Mouse (Mus musculus) C2C12 (cell line): ENCODE results near the gene Tbc1d22a. TPM values are rescaled to one million over a fixed set of nuclear protein-coding genes. Genes with fewer than 3 reads are reported as not detected.

Experiments
- H3K27me3 ChIP-seq: one replicate; pipeline ENCODE4 v1.6.1; 2011; ENCODE audit not compliant: control insufficient read depth, insufficient read depth, insufficient read length
- H3K36me3 ChIP-seq: one replicate; pipeline ENCODE4 v1.6.1; 2011; ENCODE audit not compliant: control insufficient read depth, insufficient read depth
- H3K4me3 ChIP-seq: one replicate; pipeline ENCODE4 v1.5.1; 2011; ENCODE audit warnings: mild to moderate bottlenecking, control low read depth; ENCODE audit not compliant: poor library complexity, insufficient read depth, severe bottlenecking
- H3K79me2 ChIP-seq: one replicate; pipeline ENCODE4 v1.6.1; 2011; ENCODE audit not compliant: control insufficient read depth, insufficient read depth
- H3K79me3 ChIP-seq: one replicate; pipeline ENCODE4 v1.6.1; 2011; ENCODE audit warnings: low read depth, control low read depth
- H3ac ChIP-seq: one replicate; pipeline ENCODE3; 2011; ENCODE audit warnings: low read depth; ENCODE audit not compliant: control insufficient read depth, insufficient read length
- CEBPB ChIP-seq: IDR thresholded peaks from one replicate; pipeline ENCODE4 v1.6.1; 2011; ENCODE audit warnings: low read depth, mild to moderate bottlenecking, control low read depth, moderate library complexity
- CTCF ChIP-seq: IDR thresholded peaks from one replicate; pipeline ENCODE4 v1.5.1; 2011; ENCODE audit not compliant: control insufficient read depth, insufficient read depth, insufficient read length
- FOSL1 ChIP-seq: IDR thresholded peaks from one replicate; pipeline ENCODE4 v1.8.0; 2011; ENCODE audit warnings: mild to moderate bottlenecking, low read length; ENCODE audit not compliant: poor library complexity, insufficient read depth, severe bottlenecking
- MAX ChIP-seq: IDR thresholded peaks from one replicate; pipeline ENCODE4 v1.6.1; 2011; ENCODE audit warnings: mild to moderate bottlenecking, control low read depth
- MYOD1 ChIP-seq: IDR thresholded peaks from one replicate; pipeline ENCODE4 v1.6.1; 2011; ENCODE audit warnings: low read depth; ENCODE audit not compliant: control insufficient read depth, insufficient read length
- MYOG ChIP-seq: IDR thresholded peaks from one replicate; pipeline ENCODE4 v1.6.1; 2011; ENCODE audit not compliant: control insufficient read depth, insufficient read length; ENCODE audit errors: extremely low read depth
- USF1 ChIP-seq: IDR thresholded peaks from one replicate; pipeline ENCODE4 v1.6.1; 2011; ENCODE audit warnings: low read depth, mild to moderate bottlenecking, control low read depth, moderate library complexity
- polyA plus RNA-seq: library from polyadenylated mRNA; unstranded; fragments of >200 nt; fragmentation: generic; extraction: Trizol; gene quantifications from one replicate; pipeline ENCODE4 v1.2.1, GENCODE M21; 2012; ENCODE audit warnings: missing spikeins

Gene Tbc1d22a
- polyA plus RNA-seq, 1 experiment = 19.7 TPM

- no peaks in the 10 kb centered on the region for H3K79me2 ChIP-seq
- TF ChIP-seq CTCF (peak; percentile 91), MAX (no peak)
- no peak overlapping the region for H3K4me3 ChIP-seq
- H3ac ChIP-seq = no peak overlapping the region
- H3K27me3 ChIP-seq = no peaks in the 10 kb centered on the region
- H3K79me3 ChIP-seq = no peaks in the 10 kb centered on the region
- H3K36me3 ChIP-seq = no peaks in the 10 kb centered on the region
These were observed 191.3 kb downstream of the Tbc1d22a start for GRCm38 (mm10) chr15:86405527-86405926.

- TF ChIP-seq USF1 (no peak), MYOG (no peak), FOSL1 (no peak), CEBPB (no peak), CTCF (peak; percentile 20), MYOD1 (no peak), MAX (no peak)
- no peaks in the 10 kb centered on the region for H3K36me3 ChIP-seq
These were observed 195.1 kb downstream of the Tbc1d22a start for GRCm38 (mm10) chr15:86409352-86409751.

DNA sequence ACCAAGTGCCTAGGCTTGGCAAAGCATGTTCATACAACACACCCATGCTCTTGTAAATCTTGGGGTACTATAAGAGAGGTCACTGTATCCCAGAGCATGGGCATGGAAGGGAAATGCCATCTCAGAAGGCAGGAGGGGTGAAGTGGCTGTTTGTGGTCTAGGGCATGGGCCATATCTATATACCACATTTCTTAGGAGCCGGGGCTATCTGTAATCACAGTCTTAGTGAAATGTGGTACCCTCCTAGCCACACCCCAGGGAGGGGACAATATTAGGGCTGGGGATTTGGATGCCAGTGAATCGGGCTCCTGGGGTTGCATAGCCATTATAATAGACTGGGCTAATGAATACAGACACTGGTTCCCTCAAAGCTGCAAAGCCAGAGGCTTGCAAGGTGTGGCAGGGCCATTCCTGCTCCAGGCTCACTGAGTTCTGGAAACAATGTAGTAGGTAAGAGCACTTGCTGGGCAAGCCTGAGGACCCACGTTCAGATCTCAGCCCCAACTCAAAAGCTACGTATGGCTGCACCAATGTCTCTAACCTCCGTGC lies 197.3 kb downstream of the Tbc1d22a start:
- Histone ChIP-seq H3ac (no peak overlapping the region), H3K4me3 (no peak overlapping the region), H3K79me3 (no peaks in the 10 kb centered on the region), H3K27me3 (no peaks in the 10 kb centered on the region), H3K79me2 (no peaks in the 10 kb centered on the region), H3K36me3 (no peaks in the 10 kb centered on the region)
- TF ChIP-seq CEBPB (no peak), MYOG (no peak), USF1 (no peak), MYOD1 (no peak), FOSL1 (no peak), CTCF (no peak), MAX (no peak)

More at GRCm38 (mm10) chr15:86409352-86409751, 195.1 kb downstream of the Tbc1d22a start:
- H3ac ChIP-seq = no peak overlapping the region
- H3K27me3 ChIP-seq = no peaks in the 10 kb centered on the region
- H3K79me3 ChIP-seq = no peaks in the 10 kb centered on the region
- H3K79me2 ChIP-seq = no peaks in the 10 kb centered on the region
- no peak overlapping the region for H3K4me3 ChIP-seq

DNA sequence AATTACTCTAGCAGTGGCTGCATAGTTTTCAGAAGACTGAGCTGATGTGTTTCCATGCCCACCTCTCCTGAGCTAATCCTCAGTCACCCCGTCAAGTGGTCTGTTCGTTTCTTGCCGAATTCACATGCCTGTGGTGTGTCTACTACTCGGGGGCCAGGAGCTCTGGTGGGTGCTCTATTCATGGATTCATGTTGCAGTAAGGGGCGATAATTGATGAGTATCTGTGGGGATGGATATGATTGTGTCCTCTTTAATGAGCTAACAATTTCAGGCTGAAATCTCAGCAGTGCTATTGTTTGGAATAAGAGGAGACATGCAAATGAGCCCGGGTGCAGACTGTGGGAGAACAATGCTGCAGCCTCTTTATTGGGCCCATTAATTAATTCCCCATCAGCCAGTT lies 201.7 kb downstream of the Tbc1d22a start:
- Histone ChIP-seq H3K4me3 (no peak overlapping the region), H3K36me3 (no peaks in the 10 kb centered on the region), H3K79me2 (no peaks in the 10 kb centered on the region), H3K79me3 (no peaks in the 10 kb centered on the region), H3ac (no peak overlapping the region), H3K27me3 (no peaks in the 10 kb centered on the region)
- no peak for TF ChIP-seq MYOD1
- TF ChIP-seq MAX = no peak
- no peak for TF ChIP-seq CTCF
- no peak for TF ChIP-seq USF1
- no peak for TF ChIP-seq CEBPB
- no peak for TF ChIP-seq FOSL1
- no peak for TF ChIP-seq MYOG

DNA sequence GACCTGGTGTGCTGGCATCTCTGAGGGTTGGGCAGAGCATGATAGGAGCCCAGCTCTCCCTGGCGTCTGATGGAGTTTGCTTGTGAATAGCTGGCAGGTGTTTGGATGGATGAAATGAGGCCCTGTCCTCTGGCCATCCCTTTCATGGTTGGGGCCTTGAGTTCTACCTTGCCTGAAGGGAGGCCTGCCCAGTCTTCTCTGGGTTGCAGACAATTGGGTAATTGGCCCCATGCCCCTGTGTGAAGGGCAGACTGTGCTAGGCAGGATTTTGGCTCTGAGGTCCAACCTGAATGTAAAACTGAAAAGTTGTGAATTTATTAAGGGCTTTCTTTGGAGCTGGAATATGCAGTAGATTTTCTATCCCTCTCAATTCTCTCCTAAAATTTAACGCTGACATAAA lies 204.2 kb downstream of the Tbc1d22a start:
- Histone ChIP-seq H3K79me2 (no peaks in the 10 kb centered on the region), H3K27me3 (no peaks in the 10 kb centered on the region), H3K79me3 (no peaks in the 10 kb centered on the region), H3K36me3 (no peaks in the 10 kb centered on the region), H3K4me3 (no peak overlapping the region), H3ac (no peak overlapping the region)
- no peak for TF ChIP-seq MYOG
- TF ChIP-seq FOSL1 = no peak
- no peak for TF ChIP-seq MAX
- TF ChIP-seq CEBPB = no peak
- no peak for TF ChIP-seq CTCF
- TF ChIP-seq USF1 = no peak
- no peak for TF ChIP-seq MYOD1

DNA sequence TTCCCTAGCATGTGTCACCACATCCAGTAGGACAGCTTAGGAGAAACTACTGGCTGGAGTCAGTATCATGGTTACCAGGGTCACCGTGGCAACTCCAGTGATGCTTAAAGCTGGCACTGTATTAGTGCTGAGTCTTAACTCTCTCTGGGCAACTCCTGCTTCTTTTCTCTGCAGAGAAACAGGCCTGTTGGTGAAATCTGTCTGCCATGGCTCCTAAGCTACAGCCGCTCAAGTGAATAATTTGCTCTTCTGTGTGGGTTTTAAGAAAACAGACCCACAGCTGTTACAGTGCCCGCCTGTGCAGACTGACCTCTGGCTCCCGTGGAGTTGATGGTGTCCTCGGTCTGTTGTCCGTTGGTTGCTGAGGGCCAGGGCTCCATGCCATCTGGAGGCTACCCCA lies 205.4 kb downstream of the Tbc1d22a start:
- Histone ChIP-seq H3K4me3 (no peak overlapping the region), H3K36me3 (no peaks in the 10 kb centered on the region), H3K27me3 (no peaks in the 10 kb centered on the region), H3ac (no peak overlapping the region), H3K79me2 (no peaks in the 10 kb centered on the region), H3K79me3 (no peaks in the 10 kb centered on the region)
- no peak for TF ChIP-seq MAX
- no peak for TF ChIP-seq CTCF
- no peak for TF ChIP-seq USF1
- TF ChIP-seq CEBPB = no peak
- TF ChIP-seq FOSL1 = no peak
- TF ChIP-seq MYOD1 = no peak
